Mouse (Mus musculus): ENCODE data around the gene Spata13. TPM values are rescaled to one million over a fixed set of nuclear protein-coding genes. Genes with fewer than 3 reads are reported as not detected.

Gene Spata13
- polyA plus RNA-seq, 1 experiment: 12.7 TPM

- Histone ChIP-seq H3K27ac (ENCODE audit: insufficient read depth, low read depth, low read length) (no peak overlapping the region), H3K4me1 (ENCODE audit: control insufficient read depth, insufficient read depth, low read length) (peaks cover 52% of the 10 kb centered on the region), H3K4me3 (ENCODE audit: insufficient read depth, low read length) (no peak overlapping the region)
- TF ChIP-seq POLR2A (IDR thresholded peaks at IDR 0.05; ENCODE audit: borderline replicate concordance, low read depth, low read length): no peak
- no peak for TF ChIP-seq CTCF (IDR thresholded peaks at IDR 0.05; ENCODE audit: low read depth, low read length)
Measured at GRCm38 (mm10) chr14:60752892-60753800, 119.3 kb downstream of the Spata13 start.

DNA sequence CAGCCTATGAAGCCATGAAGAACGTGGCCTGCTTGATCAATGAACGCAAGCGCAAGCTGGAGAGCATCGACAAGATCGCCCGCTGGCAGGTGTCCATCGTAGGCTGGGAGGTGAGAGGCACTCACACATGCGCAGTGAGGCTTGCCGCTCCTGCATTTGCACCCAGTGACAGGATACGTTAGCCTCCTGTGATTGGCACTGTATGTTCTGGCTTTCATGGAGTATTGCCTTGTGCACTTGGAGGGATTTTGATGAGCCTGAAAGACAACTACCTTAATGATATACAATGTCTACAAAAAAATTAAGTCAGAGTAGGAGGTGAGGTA lies 120.0 kb downstream of the Spata13 start:
- Histone ChIP-seq H3K27ac (ENCODE audit: insufficient read depth, low read depth, low read length) (no peak overlapping the region), H3K4me1 (ENCODE audit: control insufficient read depth, insufficient read depth, low read length) (peaks cover 58% of the 10 kb centered on the region), H3K4me3 (ENCODE audit: insufficient read depth, low read length) (no peak overlapping the region)
- TF ChIP-seq CTCF (IDR thresholded peaks at IDR 0.05; ENCODE audit: low read depth, low read length) (no peak), POLR2A (IDR thresholded peaks at IDR 0.05; ENCODE audit: borderline replicate concordance, low read depth, low read length) (no peak)

DNA sequence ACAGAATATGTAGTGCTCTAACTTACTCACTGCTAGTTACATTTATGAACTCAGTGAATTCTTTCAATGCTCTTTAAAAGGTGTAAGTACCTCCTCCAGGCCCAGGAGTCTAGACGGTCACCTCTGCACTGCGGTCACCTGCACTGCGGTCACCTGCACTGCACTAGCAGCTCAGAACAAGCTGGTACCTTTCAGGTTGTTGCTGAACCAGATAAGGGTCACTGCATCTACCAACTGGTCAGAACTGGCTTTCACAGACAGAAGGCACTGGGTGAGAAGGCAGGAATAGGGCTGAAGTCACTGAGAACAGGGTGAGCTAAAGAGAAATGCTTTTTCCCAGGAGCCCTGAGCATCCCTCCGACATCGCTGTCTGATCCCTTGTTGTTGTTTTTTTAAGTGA lies 120.9 kb downstream of the Spata13 start:
- Histone ChIP-seq H3K27ac (ENCODE audit: insufficient read depth, low read depth, low read length) (no peak overlapping the region), H3K4me3 (ENCODE audit: insufficient read depth, low read length) (no peak overlapping the region), H3K4me1 (ENCODE audit: control insufficient read depth, insufficient read depth, low read length) (peaks cover 55% of the 10 kb centered on the region)
- TF ChIP-seq POLR2A (IDR thresholded peaks at IDR 0.05; ENCODE audit: borderline replicate concordance, low read depth, low read length): no peak
- no peak for TF ChIP-seq CTCF (IDR thresholded peaks at IDR 0.05; ENCODE audit: low read depth, low read length)

GRCm38 (mm10) chr14:60756271-60756670 lies 122.5 kb downstream of the Spata13 start:
- Histone ChIP-seq H3K27ac (ENCODE audit: insufficient read depth, low read depth, low read length) (no peak overlapping the region), H3K4me3 (ENCODE audit: insufficient read depth, low read length) (no peak overlapping the region), H3K4me1 (ENCODE audit: control insufficient read depth, insufficient read depth, low read length) (peaks cover 40% of the 10 kb centered on the region)
- no peak for TF ChIP-seq POLR2A (IDR thresholded peaks at IDR 0.05; ENCODE audit: borderline replicate concordance, low read depth, low read length)
- TF ChIP-seq CTCF (IDR thresholded peaks at IDR 0.05; ENCODE audit: low read depth, low read length): no peak

GRCm38 (mm10) chr14:60757265-60757664 lies 123.5 kb downstream of the Spata13 start:
- Histone ChIP-seq H3K4me3 (ENCODE audit: insufficient read depth, low read length) (no peak overlapping the region), H3K27ac (ENCODE audit: insufficient read depth, low read depth, low read length) (peak overlapping the region; percentile 86), H3K4me1 (ENCODE audit: control insufficient read depth, insufficient read depth, low read length) (peaks cover 37% of the 10 kb centered on the region)
- no peak for TF ChIP-seq CTCF (IDR thresholded peaks at IDR 0.05; ENCODE audit: low read depth, low read length)
- TF ChIP-seq POLR2A (IDR thresholded peaks at IDR 0.05; ENCODE audit: borderline replicate concordance, low read depth, low read length): no peak

GRCm38 (mm10) chr14:60757722-60758121 lies 123.9 kb downstream of the Spata13 start:
- no peak for TF ChIP-seq CTCF (IDR thresholded peaks at IDR 0.05; ENCODE audit: low read depth, low read length)
- no peak for TF ChIP-seq POLR2A (IDR thresholded peaks at IDR 0.05; ENCODE audit: borderline replicate concordance, low read depth, low read length)
- Histone ChIP-seq H3K4me1 (ENCODE audit: control insufficient read depth, insufficient read depth, low read length) (peaks cover 39% of the 10 kb centered on the region), H3K4me3 (ENCODE audit: insufficient read depth, low read length) (no peak overlapping the region), H3K27ac (ENCODE audit: insufficient read depth, low read depth, low read length) (peak overlapping the region; percentile 86)

- no peak for TF ChIP-seq POLR2A (IDR thresholded peaks at IDR 0.05; ENCODE audit: borderline replicate concordance, low read depth, low read length)
- no peak for TF ChIP-seq CTCF (IDR thresholded peaks at IDR 0.05; ENCODE audit: low read depth, low read length)
- Histone ChIP-seq H3K4me3 (ENCODE audit: insufficient read depth, low read length) (no peak overlapping the region), H3K4me1 (ENCODE audit: control insufficient read depth, insufficient read depth, low read length) (peaks cover 39% of the 10 kb centered on the region), H3K27ac (ENCODE audit: insufficient read depth, low read depth, low read length) (no peak overlapping the region)
Measured at GRCm38 (mm10) chr14:60759097-60759496, 125.3 kb downstream of the Spata13 start.

GRCm38 (mm10) chr14:60761801-60762200 lies 128.0 kb downstream of the Spata13 start:
- Histone ChIP-seq H3K27ac (ENCODE audit: insufficient read depth, low read depth, low read length) (no peak overlapping the region), H3K4me3 (ENCODE audit: insufficient read depth, low read length) (no peak overlapping the region), H3K4me1 (ENCODE audit: control insufficient read depth, insufficient read depth, low read length) (peaks cover 55% of the 10 kb centered on the region)
- TF ChIP-seq CTCF (IDR thresholded peaks at IDR 0.05; ENCODE audit: low read depth, low read length) (no peak), POLR2A (IDR thresholded peaks at IDR 0.05; ENCODE audit: borderline replicate concordance, low read depth, low read length) (no peak)

DNA sequence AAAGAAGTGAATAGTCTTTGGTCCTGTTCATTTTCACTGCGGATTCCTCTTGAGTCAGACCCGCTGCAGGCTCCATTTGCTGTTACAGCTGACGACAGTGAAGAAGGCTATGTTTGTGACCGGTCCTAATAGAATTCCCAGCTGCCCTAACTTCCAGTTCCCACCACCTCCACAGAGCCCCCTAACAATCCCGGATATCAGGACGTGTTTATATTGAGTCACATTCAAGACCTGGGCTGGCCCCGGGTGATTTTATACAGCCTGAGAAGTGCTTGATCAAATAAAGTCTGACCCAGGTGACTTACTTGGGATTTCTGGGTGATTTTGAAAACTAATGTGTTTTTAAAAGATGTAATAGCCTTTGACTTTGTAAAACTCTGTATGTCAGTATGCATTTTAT lies 129.0 kb downstream of the Spata13 start:
- peak overlapping the region; percentile 32; the same call in 1 of the 2 replicates for H3K27ac ChIP-seq (ENCODE audit: insufficient read depth, low read depth, low read length)
- peaks cover 49% of the 10 kb centered on the region for H3K4me1 ChIP-seq (ENCODE audit: control insufficient read depth, insufficient read depth, low read length)
- H3K4me3 ChIP-seq (ENCODE audit: insufficient read depth, low read length): no peak overlapping the region
- TF ChIP-seq POLR2A (IDR thresholded peaks at IDR 0.05; ENCODE audit: borderline replicate concordance, low read depth, low read length) (no peak), CTCF (IDR thresholded peaks at IDR 0.05; ENCODE audit: low read depth, low read length) (no peak)

GRCm38 (mm10) chr14:60763746-60764145 lies 129.9 kb downstream of the Spata13 start:
- TF ChIP-seq POLR2A (IDR thresholded peaks at IDR 0.05; ENCODE audit: borderline replicate concordance, low read depth, low read length): no peak
- TF ChIP-seq CTCF (IDR thresholded peaks at IDR 0.05; ENCODE audit: low read depth, low read length): no peak
- Histone ChIP-seq H3K4me3 (ENCODE audit: insufficient read depth, low read length) (no peak overlapping the region), H3K27ac (ENCODE audit: insufficient read depth, low read depth, low read length) (peak overlapping the region; percentile 67), H3K4me1 (ENCODE audit: control insufficient read depth, insufficient read depth, low read length) (peaks cover 39% of the 10 kb centered on the region)
